Mouse (Mus musculus) intestine, embryonic 15.5 days (tissue): ENCODE data around the gene Tnfrsf22. TPM values are rescaled to one million over a fixed set of nuclear protein-coding genes. Genes with fewer than 3 reads are reported as not detected.
A peak's percentile ranks its signal among the peaks of the same experiment; 100 is the strongest.

Experiments
- ATAC-seq: fragments of 200-750 bp; cut with Nextera tagmentation; 2 replicates; pipeline ENCODE4 v1.8.0; 2017; ENCODE audit warnings: moderate TSS enrichment, moderate library complexity
- H3K27ac ChIP-seq: fragments of 300-500 bp; sonication (generic); 2 replicates; pipeline ENCODE4 v1.5.1; 2015; ENCODE audit warnings: mild to moderate bottlenecking, inconsistent platforms
- H3K27me3 ChIP-seq: fragments of 300-500 bp; sonication (generic); replicated peaks from 2 replicates; pipeline ENCODE4 v1.6.1; 2015; ENCODE audit warnings: inconsistent platforms
- H3K36me3 ChIP-seq: fragments of 300-500 bp; sonication (generic); 2 replicates; pipeline ENCODE4 v1.6.1; 2015; ENCODE audit warnings: inconsistent platforms
- H3K4me1 ChIP-seq: fragments of 300-500 bp; sonication (generic); replicated peaks from 2 replicates; pipeline ENCODE4 v1.6.1; 2015; ENCODE audit warnings: inconsistent platforms
- H3K4me2 ChIP-seq: fragments of 300-500 bp; sonication (generic); replicated peaks from 2 replicates; pipeline ENCODE4 v1.6.1; 2015; ENCODE audit warnings: mild to moderate bottlenecking, inconsistent platforms
- H3K4me3 ChIP-seq: fragments of 300-500 bp; sonication (generic); replicated peaks from 2 replicates; pipeline ENCODE4 v1.5.1; 2015; ENCODE audit warnings: inconsistent platforms
- H3K9ac ChIP-seq: fragments of 300-500 bp; sonication (generic); 2 replicates; pipeline ENCODE4 v1.6.1; 2015; ENCODE audit warnings: inconsistent platforms
- H3K9me3 ChIP-seq: fragments of 300-500 bp; sonication (generic); 2 replicates; pipeline ENCODE4 v1.6.1; 2016; ENCODE audit warnings: inconsistent platforms
- WGBS: fragments of 180-500 bp; shearing (Covaris S2); methylation state at CpG from one replicate; pipeline ENCODE4 v1.1.7; 2015; 5-methylcytosine and 5-hydroxymethylcytosine counted together
- polyA plus RNA-seq: library from polyadenylated mRNA; unstranded; fragments of >200 nt; fragmentation: Nextera tagmentation; extraction: Ambion mirVana; gene quantifications from 2 replicates; pipeline ENCODE4 v1.2.1, GENCODE M21; 2015

The Tnfrsf22 gene
- polyA plus RNA-seq, 1 experiment from 2014 or later, result 6.9 TPM

DNA sequence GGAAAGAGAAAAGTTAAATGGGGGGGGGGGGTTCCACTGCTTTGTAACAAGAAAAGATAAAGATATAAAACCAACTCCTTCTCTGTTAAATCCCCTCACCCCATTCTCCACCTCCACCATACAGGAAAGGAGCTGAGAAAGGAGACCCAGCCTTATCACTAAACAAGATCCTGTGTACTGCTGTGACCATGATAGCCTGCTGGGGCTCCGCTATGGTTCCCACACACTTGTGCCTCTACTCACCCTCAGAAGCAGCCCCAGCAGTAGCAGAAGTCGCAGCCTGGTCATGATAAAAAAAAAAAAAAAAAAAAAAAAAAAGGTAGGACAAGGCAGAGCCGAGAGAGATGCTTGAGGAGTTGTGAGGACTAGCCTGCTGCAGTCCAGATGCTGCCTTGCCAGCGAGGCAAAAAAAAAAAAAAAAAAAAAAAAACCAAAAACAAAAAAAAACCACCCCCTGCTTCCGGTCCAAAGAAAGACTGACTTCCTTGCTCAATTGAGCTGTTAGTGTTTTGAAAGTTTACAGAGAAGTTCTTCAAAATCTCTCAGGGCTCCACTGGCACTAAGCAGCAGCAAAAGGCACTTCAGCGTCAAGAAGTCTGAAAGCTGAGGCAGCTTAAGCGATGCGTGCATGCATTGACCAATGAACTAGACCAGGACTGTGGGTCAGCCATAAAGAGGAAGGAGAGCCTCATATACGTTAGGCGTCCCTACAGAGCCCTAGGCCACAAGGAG, 21.7 kb downstream of the Tnfrsf22 start:
- Histone ChIP-seq H3K27ac (no peak overlapping the region), H3K4me2 (no peak overlapping the region), H3K4me3 (no peak overlapping the region), H3K9ac (no peak overlapping the region), H3K9me3 (no peaks in the 10 kb centered on the region), H3K4me1 (no peaks in the 10 kb centered on the region), H3K36me3 (no peaks in the 10 kb centered on the region), H3K27me3 (no peaks in the 10 kb centered on the region)
- ATAC-seq, result no peak
- 60% methylated on average over 10 of the region's 10 CpGs for WGBS

DNA sequence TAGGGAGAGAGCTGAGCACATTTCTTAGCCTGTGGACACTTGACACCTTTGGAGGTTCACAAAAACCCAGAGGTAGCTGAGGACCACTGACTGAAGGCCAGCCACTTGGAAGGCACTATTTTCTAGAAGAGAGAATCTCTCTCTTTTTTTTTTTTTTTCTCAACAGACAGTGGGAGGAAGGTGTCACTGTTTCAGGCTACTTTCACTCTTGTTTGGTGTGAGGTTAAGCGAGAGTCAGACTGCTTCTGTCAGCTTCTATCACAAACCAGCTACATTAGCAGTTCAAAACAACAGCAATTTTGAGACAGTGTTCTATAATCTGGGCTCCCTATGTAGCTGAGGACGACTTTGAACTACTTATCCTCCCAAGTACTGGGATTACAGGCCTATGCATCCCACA, 23.3 kb downstream of the Tnfrsf22 start:
- Histone ChIP-seq H3K36me3 (no peaks in the 10 kb centered on the region), H3K27me3 (no peaks in the 10 kb centered on the region), H3K4me2 (no peak overlapping the region), H3K9ac (no peak overlapping the region), H3K4me3 (no peak overlapping the region), H3K27ac (no peak overlapping the region), H3K4me1 (no peaks in the 10 kb centered on the region), H3K9me3 (no peaks in the 10 kb centered on the region)
- no peak for ATAC-seq
- 60% methylated on average over 2 of the region's 2 CpGs for WGBS

GRCm38 (mm10) chr7:143625151-143625550, 24.3 kb downstream of the Tnfrsf22 start:
- Histone ChIP-seq H3K36me3 (no peaks in the 10 kb centered on the region), H3K9me3 (no peaks in the 10 kb centered on the region), H3K4me1 (no peaks in the 10 kb centered on the region), H3K27ac (no peak overlapping the region), H3K9ac (no peak overlapping the region), H3K4me2 (no peak overlapping the region), H3K4me3 (no peak overlapping the region), H3K27me3 (no peaks in the 10 kb centered on the region)
- no peak for ATAC-seq
- WGBS, result 70% methylated on average over 5 of the region's 5 CpGs

DNA sequence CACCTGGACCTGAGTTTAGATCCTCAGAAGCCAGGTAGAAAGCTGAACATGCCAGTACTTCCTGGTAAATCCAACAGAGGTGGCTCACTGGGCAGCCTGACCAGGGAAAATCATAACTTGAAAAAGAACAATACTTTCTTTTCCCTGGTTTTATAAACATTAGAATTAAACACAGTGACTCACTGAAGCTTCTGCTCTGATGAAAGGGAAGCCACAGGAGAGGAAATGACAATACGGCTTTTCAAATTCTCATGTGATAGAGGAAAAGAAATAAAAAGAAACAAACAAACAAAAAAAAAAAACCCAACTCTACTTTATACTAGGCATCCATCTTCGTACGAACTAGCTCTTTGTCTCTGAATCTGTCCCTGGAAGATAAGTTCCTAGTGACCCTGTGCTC, 24.9 kb downstream of the Tnfrsf22 start:
- Histone ChIP-seq H3K9me3 (no peaks in the 10 kb centered on the region), H3K27ac (no peak overlapping the region)
- 75% methylated on average over 3 of the region's 3 CpGs for WGBS

DNA sequence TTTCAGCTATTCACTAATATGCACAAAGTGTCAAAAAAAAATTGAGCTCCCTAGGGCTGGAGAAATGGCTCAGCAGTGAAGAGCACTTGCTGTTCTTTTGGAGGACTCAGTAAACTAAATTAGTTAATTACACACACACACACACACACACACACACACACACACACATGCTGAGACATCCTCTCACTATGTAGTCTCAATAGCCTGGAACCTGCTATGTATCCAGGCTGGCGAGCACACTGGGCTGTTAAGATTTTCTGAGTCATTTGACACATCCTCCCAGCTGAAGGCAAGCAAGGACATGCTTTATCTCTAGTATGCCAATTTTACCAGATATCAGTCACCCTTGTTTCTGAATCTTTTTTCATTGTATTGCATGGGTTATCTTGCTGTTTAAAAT, 28.5 kb downstream of the Tnfrsf22 start:
- Histone ChIP-seq H3K4me2 (no peak overlapping the region), H3K4me1 (no peaks in the 10 kb centered on the region), H3K27ac (no peak overlapping the region), H3K4me3 (no peak overlapping the region), H3K9ac (no peak overlapping the region), H3K36me3 (no peaks in the 10 kb centered on the region), H3K9me3 (no peaks in the 10 kb centered on the region), H3K27me3 (no peaks in the 10 kb centered on the region)
- 42% methylated on average over 1 of the region's 1 CpGs for WGBS
- no peak for ATAC-seq

More for the DNA sequence above, 24.9 kb downstream of the Tnfrsf22 start:
- no peak overlapping the region for H3K9ac ChIP-seq
- no peak for ATAC-seq
- no peak overlapping the region for H3K4me3 ChIP-seq
- no peaks in the 10 kb centered on the region for H3K4me1 ChIP-seq
- H3K36me3 ChIP-seq, result no peaks in the 10 kb centered on the region
- no peaks in the 10 kb centered on the region for H3K27me3 ChIP-seq
- H3K4me2 ChIP-seq, result no peak overlapping the region

DNA sequence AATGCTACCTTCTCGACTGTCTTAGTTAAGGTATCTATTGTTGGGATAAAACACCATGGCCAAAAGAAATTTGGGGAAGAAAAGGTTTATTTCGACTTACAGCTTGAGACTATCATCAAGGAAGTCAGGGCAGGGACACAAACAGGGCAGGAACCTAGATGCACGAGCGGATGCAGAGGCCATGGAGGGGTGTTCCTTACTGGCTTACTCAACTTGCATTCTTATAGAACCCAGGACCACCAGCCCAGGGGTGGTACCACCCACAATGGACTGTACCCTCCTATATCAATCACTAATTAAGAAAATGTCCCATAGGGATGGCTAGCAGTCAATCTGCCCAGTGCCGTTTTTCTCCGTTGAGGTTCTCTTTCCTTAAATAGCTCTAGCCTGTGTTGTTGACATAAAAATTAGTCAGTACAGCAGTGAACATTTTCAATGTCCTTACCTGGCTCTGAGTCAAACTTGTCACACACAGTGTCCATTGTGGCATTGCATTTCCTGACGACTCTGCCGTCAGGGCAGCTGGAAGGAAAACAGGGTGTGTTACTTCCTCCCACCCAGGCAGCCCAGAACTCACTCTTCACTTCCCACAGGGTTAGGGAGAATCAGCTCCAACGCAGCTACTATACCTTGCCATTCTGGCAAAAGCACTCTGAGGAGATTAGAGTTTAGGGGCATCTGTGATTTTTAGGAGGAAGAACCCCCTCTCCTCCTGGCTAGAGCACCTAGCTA, 34.9 kb downstream of the Tnfrsf22 start:
- Histone ChIP-seq H3K9ac (no peak overlapping the region), H3K4me2 (no peak overlapping the region), H3K9me3 (no peaks in the 10 kb centered on the region), H3K27ac (no peak overlapping the region), H3K4me3 (no peak overlapping the region), H3K36me3 (no peaks in the 10 kb centered on the region), H3K27me3 (no peaks in the 10 kb centered on the region), H3K4me1 (no peaks in the 10 kb centered on the region)
- WGBS, result 51% methylated on average over 9 of the region's 9 CpGs
- ATAC-seq, result no peak

GRCm38 (mm10) chr7:143612215-143612614, 37.2 kb downstream of the Tnfrsf22 start:
- no peak overlapping the region for H3K27ac ChIP-seq
- no peaks in the 10 kb centered on the region for H3K9me3 ChIP-seq
- no peak overlapping the region for H3K4me3 ChIP-seq
- WGBS, result 61% methylated on average over 3 of the region's 3 CpGs
- H3K4me1 ChIP-seq, result no peaks in the 10 kb centered on the region
- ATAC-seq, result no peak
- no peak overlapping the region for H3K4me2 ChIP-seq
- no peak overlapping the region for H3K9ac ChIP-seq
- H3K36me3 ChIP-seq, result no peaks in the 10 kb centered on the region
- no peaks in the 10 kb centered on the region for H3K27me3 ChIP-seq

DNA sequence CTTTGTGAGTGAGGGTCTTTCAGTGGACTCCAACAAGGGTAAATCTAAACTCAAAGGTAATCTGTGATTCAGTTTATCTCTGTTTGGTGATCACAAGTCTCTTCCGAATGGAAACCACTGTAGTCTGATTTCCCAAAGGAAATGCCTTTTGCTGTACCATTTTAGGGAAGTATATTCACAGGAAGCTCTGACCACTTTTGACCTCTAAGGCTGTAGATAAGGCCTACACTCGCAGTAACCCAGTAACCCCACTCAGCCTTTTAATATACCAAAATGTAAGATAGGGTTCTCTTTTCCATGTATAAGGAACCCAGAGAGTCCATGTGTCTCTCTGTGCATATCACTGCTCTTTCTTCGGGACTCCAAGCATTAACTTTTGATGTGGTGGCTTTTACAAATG, 44.1 kb downstream of the Tnfrsf22 start:
- no peak for ATAC-seq

DNA sequence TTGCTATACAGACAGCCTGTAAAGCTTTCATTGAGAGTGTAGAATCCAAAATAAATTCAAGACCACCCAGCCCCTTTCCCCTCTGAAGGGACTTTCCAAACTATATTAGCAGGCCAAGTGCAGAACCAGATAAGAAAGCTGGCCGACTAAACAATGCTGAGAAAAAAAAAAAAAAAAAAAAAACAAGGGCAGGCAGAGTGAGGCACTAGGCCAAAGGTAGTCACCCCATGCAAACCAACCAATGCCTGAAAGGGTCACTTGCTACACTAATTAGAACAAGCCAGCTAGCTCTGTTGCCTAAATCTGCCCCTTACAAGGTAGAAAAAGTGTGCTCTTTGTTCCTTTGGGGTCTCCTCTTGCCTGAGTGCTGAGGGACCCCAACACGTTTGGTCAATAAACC, 44.6 kb downstream of the Tnfrsf22 start:
- Histone ChIP-seq H3K4me1 (no peaks in the 10 kb centered on the region), H3K4me3 (no peak overlapping the region), H3K27me3 (no peaks in the 10 kb centered on the region), H3K4me2 (no peak overlapping the region), H3K36me3 (no peaks in the 10 kb centered on the region), H3K9ac (no peak overlapping the region), H3K9me3 (no peaks in the 10 kb centered on the region), H3K27ac (no peak overlapping the region)
- 73% methylated on average over 2 of the region's 2 CpGs for WGBS
- no peak for ATAC-seq

More for the DNA sequence above, 44.1 kb downstream of the Tnfrsf22 start:
- Histone ChIP-seq H3K4me1 (no peaks in the 10 kb centered on the region), H3K27me3 (no peaks in the 10 kb centered on the region), H3K4me3 (no peak overlapping the region), H3K9ac (no peak overlapping the region), H3K4me2 (no peak overlapping the region), H3K9me3 (no peaks in the 10 kb centered on the region), H3K36me3 (no peaks in the 10 kb centered on the region), H3K27ac (no peak overlapping the region)
- 84% methylated on average over 3 of the region's 3 CpGs for WGBS

DNA sequence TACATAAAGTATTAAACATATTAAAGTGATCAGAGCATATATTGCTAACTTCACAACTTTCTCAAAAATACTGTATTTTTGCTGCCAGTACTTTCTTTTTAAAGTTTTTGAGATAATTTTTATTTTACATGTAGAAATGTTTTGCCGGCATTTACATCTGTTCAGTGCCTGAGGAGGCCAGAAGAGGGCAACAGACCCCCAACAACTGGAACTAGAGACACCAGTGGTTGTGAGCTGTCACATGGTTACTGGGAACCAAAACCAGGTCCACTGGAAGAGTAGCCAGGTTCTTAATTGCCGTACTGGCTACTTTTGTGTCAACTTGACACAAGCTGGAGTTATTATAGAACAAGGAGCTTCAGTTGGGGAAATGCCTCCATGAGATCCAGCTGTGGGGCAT, 47.8 kb downstream of the Tnfrsf22 start:
- peaks cover 10% of the 10 kb centered on the region for H3K4me1 ChIP-seq
- no peaks in the 10 kb centered on the region for H3K9me3 ChIP-seq
- no peak for ATAC-seq
- H3K36me3 ChIP-seq, result no peaks in the 10 kb centered on the region
- H3K4me3 ChIP-seq, result no peak overlapping the region
- no peaks in the 10 kb centered on the region for H3K27me3 ChIP-seq
- 79% methylated on average over 2 of the region's 2 CpGs for WGBS
- no peak overlapping the region for H3K9ac ChIP-seq
- H3K27ac ChIP-seq, result no peak overlapping the region
- no peak overlapping the region for H3K4me2 ChIP-seq

DNA sequence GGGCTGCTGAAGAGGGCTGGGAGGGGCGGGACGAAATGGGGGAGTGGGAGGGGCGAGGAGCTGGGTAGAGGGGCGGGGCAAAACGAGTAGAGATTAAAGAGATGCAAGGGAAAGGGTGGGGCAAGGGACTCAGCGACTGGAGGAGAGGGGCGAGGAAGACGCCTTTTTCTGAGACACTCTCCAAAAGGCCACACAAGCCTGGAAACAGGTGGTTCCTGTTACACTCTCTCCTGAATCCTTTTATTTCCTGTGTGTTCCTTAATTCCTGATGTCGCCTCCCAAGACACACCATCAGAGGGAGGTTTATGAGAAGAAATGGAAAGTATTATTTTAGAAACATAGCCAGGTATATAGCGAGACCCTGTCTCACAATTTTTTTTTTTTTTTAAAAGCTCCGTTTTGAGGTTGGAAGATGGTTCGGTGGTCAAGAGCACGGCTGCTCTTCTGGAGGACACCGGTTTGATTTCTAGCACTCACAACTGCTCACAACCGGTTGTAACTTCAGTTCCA, 49.2 kb downstream of the Tnfrsf22 start:
- 0 out of 2 replicates have a peak, but pooled peaks cover 2% of the 10 kb centered on the region for H3K36me3 ChIP-seq
- no peak for ATAC-seq
- peaks cover 15% of the 10 kb centered on the region for H3K4me1 ChIP-seq
- WGBS, result 4% methylated on average over 15 of the region's 15 CpGs
- 0 out of 2 replicates have a peak overlapping the region, but pooled peaks have one; percentile 26 for H3K9ac ChIP-seq
- H3K27me3 ChIP-seq, result no peaks in the 10 kb centered on the region
- H3K27ac ChIP-seq, result no peak overlapping the region
- no peaks in the 10 kb centered on the region for H3K9me3 ChIP-seq
- H3K4me2 ChIP-seq, result peak overlapping the region; percentile 82
- H3K4me3 ChIP-seq, result peak overlapping the region; percentile 77

GRCm38 (mm10) chr7:143599428-143600230, 49.8 kb downstream of the Tnfrsf22 start, which contains the start of gene Cars:
Gene Cars (minus strand): TSS chr7:143600090.
- Histone ChIP-seq H3K4me2 (peak within 1 kb of the TSS; percentile 82), H3K9ac (peak within 1 kb of the TSS; percentile 77), H3K4me1 (peaks cover 20% of the 10 kb centered on the region), H3K4me3 (peak within 1 kb of the TSS; percentile 77), H3K27ac (0 out of 2 replicates have a peak within 1 kb of the TSS, but pooled peaks have one; percentile 45), H3K27me3 (no peaks in the 10 kb centered on the region), H3K9me3 (no peaks in the 10 kb centered on the region), H3K36me3 (0 out of 2 replicates have a peak, but pooled peaks cover 2% of the 10 kb centered on the region)
- ATAC-seq, result peak; percentile 99
- 2% methylated on average over 35 of the region's 35 CpGs for WGBS
